Mouse (Mus musculus): ENCODE measurements around the gene Prss48.

DNA sequence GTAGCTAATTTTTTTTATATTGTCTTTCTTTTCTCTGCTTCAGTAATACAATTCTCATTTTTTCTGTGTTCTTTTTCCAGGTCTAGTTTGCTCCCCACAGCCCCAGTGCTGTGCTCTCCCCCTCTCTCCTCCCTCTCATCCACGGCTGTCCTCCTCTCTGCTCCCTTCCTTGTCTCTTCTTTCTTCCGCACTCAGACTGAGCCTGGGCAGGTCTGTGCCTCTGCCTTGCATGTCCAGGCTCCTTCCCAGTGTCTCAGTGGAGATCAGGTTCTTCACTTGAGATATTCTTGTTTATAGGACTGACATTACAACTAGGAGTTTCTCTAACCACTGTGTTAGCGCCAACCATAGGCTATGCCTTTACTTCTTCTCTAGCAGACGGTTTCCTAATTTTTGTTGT is 7.6 kb downstream of the Prss48 start:
- TF ChIP-seq CTCF (IDR thresholded peaks at IDR 0.05; ENCODE audit: control insufficient read depth, insufficient read depth, insufficient read length) (no peak), MYOD1 (IDR thresholded peaks at IDR 0.05; ENCODE audit: control insufficient read depth, insufficient read length, low read depth) (no peak), MYOG (IDR thresholded peaks at IDR 0.05; ENCODE audit: control insufficient read depth, extremely low read depth, insufficient read length) (no peak), USF1 (IDR thresholded peaks at IDR 0.05; ENCODE audit: low read depth) (no peak)
